Mouse (Mus musculus) heart, embryonic 11.5 days (tissue): ENCODE measurements around the gene Zfyve21. TPM values are rescaled to one million over a fixed set of nuclear protein-coding genes. Genes with fewer than 3 reads are reported as not detected.

Experiments
- ATAC-seq: fragments of 200-750 bp; cut with Nextera tagmentation; replicated peaks from 2 replicates; pipeline ENCODE4 v1.8.0; 2017; ENCODE audit warnings: moderate library complexity; ENCODE audit not compliant: insufficient number of reproducible peaks, low FRiP score, low TSS enrichment
- H3K27ac ChIP-seq: fragments of 300-500 bp; sonication (generic); 2 replicates; pipeline ENCODE4 v1.5.1; 2014; ENCODE audit warnings: mild to moderate bottlenecking, low read depth, low read length
- H3K27me3 ChIP-seq: fragments of 300-500 bp; sonication (generic); 2 replicates; pipeline ENCODE4 v1.6.1; 2014; ENCODE audit warnings: mild to moderate bottlenecking, low read length, mixed read lengths; ENCODE audit not compliant: control insufficient read depth, insufficient read depth
- H3K36me3 ChIP-seq: fragments of 300-500 bp; sonication (generic); 2 replicates; pipeline ENCODE4 v1.6.1; 2014; ENCODE audit warnings: mild to moderate bottlenecking, low read length, moderate library complexity, mixed read lengths; ENCODE audit not compliant: control insufficient read depth, insufficient read depth
- H3K4me1 ChIP-seq: fragments of 300-500 bp; sonication (generic); 2 replicates; pipeline ENCODE4 v1.6.1; 2014; ENCODE audit warnings: low read length; ENCODE audit not compliant: control insufficient read depth, insufficient read depth
- H3K4me2 ChIP-seq: fragments of 300-500 bp; sonication (generic); 2 replicates; pipeline ENCODE4 v1.6.1; 2014; ENCODE audit warnings: mild to moderate bottlenecking, moderate library complexity
- H3K4me3 ChIP-seq: fragments of 300-500 bp; sonication (generic); 2 replicates; pipeline ENCODE4 v1.5.1; 2014; ENCODE audit warnings: low read depth, low read length
- H3K9ac ChIP-seq: fragments of 300-500 bp; sonication (generic); 2 replicates; pipeline ENCODE4 v1.6.1; 2014; ENCODE audit warnings: mild to moderate bottlenecking, low read depth, low read length, moderate library complexity
- H3K9me3 ChIP-seq: fragments of 300-500 bp; sonication (generic); replicated peaks from 2 replicates; pipeline ENCODE4 v1.6.1; 2016; ENCODE audit warnings: low read length; ENCODE audit not compliant: control insufficient read depth
- WGBS: fragments of 180-500 bp; shearing (Covaris S2); extraction: QIAGEN DNeasy Blood & Tissue Kit; methylation state at CpG from one replicate; pipeline ENCODE4 v1.1.7; 2014; ENCODE audit not compliant: insufficient replicate concordance; 5-methylcytosine and 5-hydroxymethylcytosine counted together
- polyA plus RNA-seq: library from polyadenylated mRNA; unstranded; fragments of >200 nt; fragmentation: Nextera tagmentation; extraction: Ambion mirVana; gene quantifications from 2 replicates; pipeline ENCODE4 v1.2.1, GENCODE M21; 2014

Zfyve21 gene
- polyA plus RNA-seq, 1 experiment from 2014 or later, result 83.3 TPM

- Histone ChIP-seq H3K27me3 (no peaks in the 10 kb centered on the region), H3K4me1 (peaks cover 29% of the 10 kb centered on the region), H3K4me3 (no peak overlapping the region), H3K36me3 (peaks cover 13% of the 10 kb centered on the region), H3K9ac (no peak overlapping the region), H3K27ac (no peak overlapping the region), H3K9me3 (no peaks in the 10 kb centered on the region), H3K4me2 (no peak overlapping the region)
- 84% methylated on average over 7 of the region's 7 CpGs for WGBS
- ATAC-seq, result no peak
Observed at GRCm38 (mm10) chr12:111820708-111821107, 6.7 kb downstream of the Zfyve21 start.

- H3K27ac ChIP-seq, result no peak overlapping the region
- no peak overlapping the region for H3K4me3 ChIP-seq
- ATAC-seq, result no peak
- H3K27me3 ChIP-seq, result no peaks in the 10 kb centered on the region
- WGBS, result 77% methylated on average over 4 of the region's 4 CpGs
- H3K36me3 ChIP-seq, result peaks cover 21% of the 10 kb centered on the region
- no peaks in the 10 kb centered on the region for H3K9me3 ChIP-seq
- no peak overlapping the region for H3K9ac ChIP-seq
- no peak overlapping the region for H3K4me2 ChIP-seq
- peaks cover 19% of the 10 kb centered on the region for H3K4me1 ChIP-seq
Observed at GRCm38 (mm10) chr12:111821931-111822330, 8.0 kb downstream of the Zfyve21 start.

- no peak for ATAC-seq
- Histone ChIP-seq H3K27ac (no peak overlapping the region), H3K27me3 (no peaks in the 10 kb centered on the region), H3K4me3 (no peak overlapping the region), H3K4me1 (no peaks in the 10 kb centered on the region; the same call in 1 of the 2 replicates), H3K9ac (no peak overlapping the region), H3K36me3 (peaks cover 54% of the 10 kb centered on the region), H3K4me2 (no peak overlapping the region), H3K9me3 (no peaks in the 10 kb centered on the region)
- WGBS, result 94% methylated on average over 12 of the region's 12 CpGs
Observed at GRCm38 (mm10) chr12:111827556-111827955, 13.6 kb downstream of the Zfyve21 start.

- H3K4me2 ChIP-seq, result no peak overlapping the region
- H3K9me3 ChIP-seq, result no peaks in the 10 kb centered on the region
- no peaks in the 10 kb centered on the region for H3K4me1 ChIP-seq
- no peak overlapping the region for H3K9ac ChIP-seq
- peaks cover 56% of the 10 kb centered on the region for H3K36me3 ChIP-seq
- no peak for ATAC-seq
- no peaks in the 10 kb centered on the region for H3K27me3 ChIP-seq
- no peak overlapping the region for H3K4me3 ChIP-seq
- WGBS, result 85% methylated on average over 5 of the region's 5 CpGs
- no peak overlapping the region for H3K27ac ChIP-seq
Observed at GRCm38 (mm10) chr12:111829447-111829846, 15.5 kb downstream of the Zfyve21 start.

- H3K9me3 ChIP-seq, result no peaks in the 10 kb centered on the region
- no peak overlapping the region for H3K27ac ChIP-seq
- no peak for ATAC-seq
- no peak overlapping the region for H3K4me2 ChIP-seq
- no peak overlapping the region for H3K4me3 ChIP-seq
- no peak overlapping the region for H3K9ac ChIP-seq
- peaks cover 52% of the 10 kb centered on the region for H3K36me3 ChIP-seq
- WGBS, result 86% methylated on average over 9 of the region's 9 CpGs
- no peaks in the 10 kb centered on the region for H3K4me1 ChIP-seq
- H3K27me3 ChIP-seq, result no peaks in the 10 kb centered on the region
Observed at GRCm38 (mm10) chr12:111829954-111830353, 16.0 kb downstream of the Zfyve21 start.

- Histone ChIP-seq H3K36me3 (peaks cover 50% of the 10 kb centered on the region), H3K4me3 (no peak overlapping the region), H3K9ac (no peak overlapping the region), H3K27ac (no peak overlapping the region), H3K9me3 (no peaks in the 10 kb centered on the region), H3K27me3 (no peaks in the 10 kb centered on the region), H3K4me1 (no peaks in the 10 kb centered on the region), H3K4me2 (no peak overlapping the region)
- no peak for ATAC-seq
- 86% methylated on average over 10 of the region's 10 CpGs for WGBS
Observed at GRCm38 (mm10) chr12:111830375-111830774, 16.4 kb downstream of the Zfyve21 start.

GRCm38 (mm10) chr12:111832643-111833042, 18.7 kb downstream of the Zfyve21 start:
- Histone ChIP-seq H3K9ac (no peak overlapping the region), H3K9me3 (no peaks in the 10 kb centered on the region), H3K27ac (no peak overlapping the region), H3K4me1 (no peaks in the 10 kb centered on the region), H3K4me3 (no peak overlapping the region), H3K4me2 (no peak overlapping the region), H3K27me3 (no peaks in the 10 kb centered on the region), H3K36me3 (peaks cover 38% of the 10 kb centered on the region)
- ATAC-seq, result no peak
- WGBS, result 77% methylated on average over 5 of the region's 5 CpGs

GRCm38 (mm10) chr12:111833457-111833856, 19.5 kb downstream of the Zfyve21 start:
- H3K9ac ChIP-seq, result no peak overlapping the region
- no peaks in the 10 kb centered on the region for H3K4me1 ChIP-seq
- H3K4me2 ChIP-seq, result no peak overlapping the region
- no peak for ATAC-seq
- H3K36me3 ChIP-seq, result peaks cover 35% of the 10 kb centered on the region
- 71% methylated on average over 10 of the region's 10 CpGs for WGBS
- H3K27me3 ChIP-seq, result no peaks in the 10 kb centered on the region
- H3K9me3 ChIP-seq, result no peaks in the 10 kb centered on the region
- H3K4me3 ChIP-seq, result no peak overlapping the region
- no peak overlapping the region for H3K27ac ChIP-seq

- Histone ChIP-seq H3K9ac (no peak overlapping the region), H3K27ac (no peak overlapping the region), H3K27me3 (no peaks in the 10 kb centered on the region), H3K4me2 (no peak overlapping the region), H3K4me3 (no peak overlapping the region), H3K36me3 (peaks cover 6% of the 10 kb centered on the region; the same call in 1 of the 2 replicates), H3K4me1 (no peaks in the 10 kb centered on the region), H3K9me3 (no peaks in the 10 kb centered on the region)
- ATAC-seq, result no peak
- 84% methylated on average over 15 of the region's 15 CpGs for WGBS
Observed at GRCm38 (mm10) chr12:111842565-111843433, 28.8 kb downstream of the Zfyve21 start.
